Mouse (Mus musculus) hematopoietic multipotent progenitor cell, adult 10-12 weeks (in vitro differentiated cells): ENCODE results near the gene Rtca. TPM values are rescaled to one million over a fixed set of nuclear protein-coding genes. Genes with fewer than 3 reads are reported as not detected.

Experiments
- polyA plus RNA-seq: library from polyadenylated mRNA; stranded (reverse); fragments of >175 nt; gene quantifications from 2 replicates; pipeline ENCODE4 v1.2.3, GENCODE M21; 2012; ENCODE audit warnings: low replicate concordance

The Rtca gene
- polyA plus RNA-seq = 32.4 and 65.6 TPM in 2 replicates

DNA sequence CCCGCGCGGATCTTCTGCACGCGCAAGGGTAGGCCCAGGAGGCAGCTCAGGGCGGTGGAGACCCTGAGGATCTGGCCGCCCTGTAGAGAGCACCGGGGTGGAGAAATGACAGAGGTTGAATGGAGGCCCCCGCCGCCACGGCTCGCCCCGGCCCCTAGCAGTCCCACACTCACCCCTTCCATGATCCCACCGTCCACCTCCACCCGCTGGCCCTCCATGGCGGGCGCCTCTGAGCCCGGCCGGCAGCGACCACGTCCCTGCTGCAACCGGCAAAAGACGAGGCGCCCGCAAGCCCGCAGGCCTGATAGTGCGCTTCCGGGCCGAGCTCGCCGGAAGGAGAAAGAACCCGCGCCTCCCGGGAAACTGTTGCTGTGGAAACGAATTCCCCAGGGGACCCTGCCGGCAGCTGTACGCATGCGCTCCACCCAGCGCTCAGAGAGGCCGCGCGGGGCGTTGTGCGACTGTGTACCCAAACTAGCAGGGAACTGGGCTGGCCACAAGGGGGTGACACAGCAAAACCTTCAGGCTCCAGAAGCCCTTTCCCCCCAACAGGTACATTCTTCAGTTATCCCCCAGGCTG, at the start of gene Rtca:
Gene Rtca (minus strand): TSS at position 437 of the 580 bp plus-strand sequence.

DNA sequence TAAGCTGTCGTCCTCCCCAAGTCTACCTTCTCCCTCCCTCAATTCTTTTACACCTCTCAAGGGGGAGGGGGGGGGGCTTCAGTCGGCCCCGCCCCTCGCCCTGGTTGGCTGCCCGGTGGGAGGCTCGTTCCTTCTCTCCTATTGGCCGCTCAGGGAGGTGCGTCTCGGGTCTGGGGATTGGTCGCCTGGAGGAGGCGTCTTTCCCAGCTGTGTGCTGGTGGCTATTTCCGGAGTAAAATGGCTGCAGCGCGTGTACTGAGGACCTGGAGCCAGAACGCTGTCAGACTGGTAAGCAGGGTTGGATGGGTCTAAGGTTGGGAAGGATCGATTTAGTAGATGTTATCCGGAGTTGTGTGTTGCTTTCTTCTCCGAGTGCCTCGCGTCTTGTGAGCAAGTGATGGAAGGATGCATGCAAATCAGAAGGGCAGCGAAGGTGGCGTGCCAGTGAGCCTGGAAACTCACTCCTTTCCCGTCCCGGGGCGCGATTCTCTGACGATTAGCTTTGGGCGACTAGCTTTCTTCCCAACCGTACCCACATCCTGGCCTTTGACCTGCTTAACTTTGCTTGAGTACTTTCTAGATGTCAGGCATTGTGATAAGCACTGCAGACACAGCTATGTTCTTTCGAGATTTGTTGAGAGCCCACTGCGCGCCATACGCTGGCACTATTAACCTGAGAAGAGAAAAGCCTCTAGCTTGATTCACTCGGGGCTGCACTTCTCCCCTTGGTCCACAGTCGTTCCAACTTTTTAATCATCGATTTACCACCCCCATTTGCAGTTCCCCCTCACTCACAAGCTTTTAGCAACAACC, 5.1 kb upstream of the Rtca start, which contains the start of gene Dbt:
Gene Dbt (plus strand): TSS at position 167 of the 813 bp plus-strand sequence.

Other genes starting within 250 kb of the Rtca start
- gene Cdc14a, start 84.2 kb downstream of the Rtca start, polyA plus RNA-seq = 7.9 and 22.0 TPM in 2 replicates
- 0.59 and 1.1 TPM in 2 replicates for gene Dbt, start 4.9 kb upstream of the Rtca start, polyA plus RNA-seq
- gene Lrrc39, start 54.8 kb upstream of the Rtca start, polyA plus RNA-seq = 0.04 TPM in 2 replicates
- 1.9 and 2.5 TPM in 2 replicates for gene Sass6, start 86.8 kb upstream of the Rtca start, polyA plus RNA-seq
- gene Trmt13, start 106.4 kb upstream of the Rtca start, polyA plus RNA-seq = 3.0 and 3.4 TPM in 2 replicates
- gene Mfsd14a, start 154.5 kb upstream of the Rtca start, polyA plus RNA-seq = 9.4 and 14.7 TPM in 2 replicates
- not detected in 2 replicates for gene Gm43191, start 173.1 kb upstream of the Rtca start, polyA plus RNA-seq
- 11.7 and 20.7 TPM in 2 replicates for gene Slc35a3, start 204.6 kb upstream of the Rtca start, polyA plus RNA-seq